Mouse (Mus musculus): Measurements from ENCODE around the gene Bcl2l12.
A peak's percentile ranks its signal among the peaks of the same experiment; 100 is the strongest.

Gene Bcl2l12

DNA sequence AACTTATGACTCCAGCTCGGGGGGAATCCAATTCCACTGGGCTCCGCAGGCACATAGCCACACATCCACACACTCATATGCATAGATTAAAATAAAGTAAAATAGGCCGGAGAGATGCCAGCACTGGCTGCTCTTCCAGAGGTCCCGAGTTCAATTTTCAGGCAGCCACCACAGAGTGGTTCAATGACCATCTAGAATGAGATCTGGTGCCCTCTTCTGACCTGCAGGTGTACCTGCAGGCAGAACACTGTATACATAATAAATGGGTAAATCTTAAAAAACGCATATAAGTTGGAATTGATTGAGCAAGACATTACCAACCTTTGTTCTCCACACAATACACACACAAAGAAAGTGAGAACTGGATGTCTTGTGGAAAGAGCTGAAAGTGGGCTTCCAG lies 42.9 kb downstream of the Bcl2l12 start:
- DNase-seq: no peak

DNA sequence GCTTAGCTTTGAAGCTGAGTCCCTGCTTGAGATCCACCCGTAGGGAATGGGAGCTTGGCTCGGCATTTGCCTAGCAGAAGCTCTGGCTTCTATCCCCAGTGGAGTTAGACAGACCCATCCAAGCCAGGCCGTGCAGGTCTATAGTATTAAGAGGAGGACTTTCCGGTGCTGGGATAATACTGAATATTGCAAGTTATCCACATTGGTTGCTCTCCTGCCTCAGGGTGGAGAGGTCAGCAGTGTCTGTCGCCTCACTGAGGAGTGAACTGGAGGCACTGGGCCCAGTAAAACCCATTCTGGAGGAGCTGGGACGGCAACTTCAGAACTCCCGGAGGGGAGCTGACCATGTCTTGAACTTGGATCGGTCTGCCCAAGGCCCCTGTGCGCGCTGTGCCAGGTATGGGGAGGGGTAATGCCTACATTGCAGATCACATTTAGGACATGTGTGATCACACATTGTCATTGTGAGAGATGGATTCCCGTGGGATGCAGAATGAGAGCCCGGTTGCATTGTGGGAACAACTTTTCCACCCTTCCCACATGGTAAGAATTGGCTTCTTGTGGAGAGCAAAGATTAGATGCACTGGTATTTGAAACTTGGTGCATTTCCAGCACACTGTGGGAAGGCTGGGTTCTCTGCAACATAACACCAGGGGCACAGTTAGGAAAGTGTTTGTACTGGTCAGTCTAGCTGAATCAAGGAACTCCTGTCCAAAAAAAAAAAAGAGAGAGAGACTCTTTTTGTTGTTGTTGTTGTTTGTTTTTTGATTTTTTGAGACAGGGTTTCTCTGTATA lies 44.2 kb downstream of the Bcl2l12 start:
- DNase-seq: no peak

DNA sequence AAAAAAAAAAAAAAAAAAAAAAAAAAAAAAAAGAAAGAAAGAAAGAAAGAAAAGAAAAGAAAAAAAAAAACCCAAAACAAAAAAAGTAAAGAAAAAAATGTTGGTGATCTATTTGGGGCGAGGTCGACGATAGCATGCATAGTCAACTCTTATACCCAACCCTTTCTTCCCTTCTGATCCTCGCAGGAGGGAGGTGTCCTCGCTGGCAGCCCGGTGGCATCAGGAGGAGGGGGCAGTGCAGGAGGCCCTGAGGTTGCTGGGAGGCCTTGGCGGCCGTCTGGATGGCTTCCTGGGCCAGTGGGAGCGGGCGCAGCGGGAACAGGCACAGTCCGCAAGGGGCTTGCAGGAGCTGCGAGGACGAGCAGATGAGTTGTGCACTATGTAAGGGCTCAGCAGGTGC lies 45.0 kb downstream of the Bcl2l12 start:
- DNase-seq: no peak

DNA sequence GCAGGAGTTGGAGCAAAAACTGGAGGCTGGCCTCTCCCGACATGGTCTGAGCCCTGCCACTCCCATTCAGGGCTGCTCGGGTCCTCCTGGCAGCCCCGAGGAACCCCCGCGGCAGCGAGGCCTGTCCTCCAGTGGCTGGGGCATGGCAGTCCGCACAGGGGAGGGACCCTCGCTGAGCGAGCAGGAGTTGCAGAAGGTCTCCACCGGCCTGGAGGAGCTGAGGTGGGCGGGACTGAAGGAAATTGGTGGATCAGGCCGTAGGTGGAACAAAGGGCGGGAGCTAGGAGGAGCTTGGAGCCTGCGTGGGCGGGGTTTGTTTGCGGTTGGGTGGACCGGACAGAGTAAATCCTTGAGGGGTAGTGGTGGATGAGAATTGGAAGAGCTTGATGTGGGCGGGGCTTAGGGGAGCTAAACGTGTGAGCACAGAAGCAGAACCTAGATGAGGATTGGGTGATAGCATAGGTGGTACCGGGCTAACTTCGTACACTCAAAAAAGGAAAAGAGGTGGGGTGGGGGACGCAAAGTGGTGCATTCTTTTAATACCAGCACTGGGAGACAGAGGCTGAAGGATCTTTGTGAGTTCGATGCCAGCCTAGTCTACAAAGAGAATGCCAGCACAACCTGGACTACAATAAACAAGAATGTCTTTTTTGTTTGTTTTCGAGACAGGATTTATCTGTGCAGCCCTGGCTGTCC lies 45.8 kb downstream of the Bcl2l12 start:
- DNase-seq: peak; percentile 47

DNA sequence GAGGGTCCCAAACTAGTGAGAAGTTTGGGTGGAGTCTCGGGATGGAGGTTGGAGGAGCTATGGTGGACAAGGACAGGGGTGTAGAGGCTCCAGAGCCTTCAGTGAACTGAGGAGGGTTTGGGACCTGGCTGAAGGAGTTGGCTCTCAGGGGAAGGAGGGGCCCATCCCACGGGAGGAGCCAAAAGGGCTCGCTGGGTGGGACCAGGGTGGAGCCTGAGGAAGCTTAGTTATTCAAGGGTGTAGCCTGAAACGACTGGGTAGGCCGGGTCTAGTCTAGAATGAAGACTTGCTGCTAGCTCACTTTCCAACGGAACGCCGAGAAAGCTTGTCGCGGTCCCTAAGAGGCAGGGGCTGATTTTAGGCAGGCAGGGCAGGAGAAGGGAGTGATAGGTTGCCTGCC lies 46.6 kb downstream of the Bcl2l12 start:
- DNase-seq: no peak

DNA sequence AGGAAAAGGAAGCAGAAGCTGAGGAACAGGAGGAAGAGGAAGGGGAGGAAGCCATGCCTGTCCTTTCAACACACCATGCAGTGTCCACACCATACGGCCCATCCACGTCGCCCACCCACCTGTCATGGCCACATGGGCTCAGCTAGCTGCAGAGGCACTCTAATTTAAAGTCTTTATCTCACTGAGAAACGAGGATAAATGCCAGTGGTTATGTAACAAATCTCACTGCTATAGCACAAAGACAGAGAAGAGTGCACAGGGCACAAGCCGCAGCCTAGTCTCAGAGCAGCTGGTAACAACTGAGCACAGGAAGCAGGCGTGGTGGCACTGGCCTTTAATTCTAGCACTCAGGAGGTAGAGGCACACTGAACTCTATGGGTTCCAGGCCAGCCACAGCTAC lies 48.6 kb downstream of the Bcl2l12 start:
- DNase-seq: no peak

DNA sequence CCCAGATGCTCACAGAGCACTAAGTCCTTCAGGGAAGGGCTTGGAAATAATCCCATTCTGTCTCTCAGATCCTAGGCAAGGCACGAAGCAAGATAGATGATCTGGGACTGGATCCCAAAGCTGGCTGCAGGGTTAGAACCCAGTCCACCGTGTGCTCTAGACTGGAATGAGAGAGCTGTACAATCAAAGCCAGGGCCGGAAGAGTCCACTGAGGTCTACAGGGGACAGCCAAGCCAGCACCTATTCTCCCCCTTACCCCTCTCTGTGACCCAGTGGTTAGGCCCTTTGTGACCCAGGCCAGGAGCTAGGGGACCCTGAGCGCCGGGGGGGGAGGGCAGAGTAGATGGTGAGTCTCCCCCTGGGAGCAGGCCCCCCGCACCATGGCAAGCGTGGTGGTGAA lies 55.6 kb downstream of the Bcl2l12 start, which contains the start of gene Tsks:
Tsks (plus strand) TSS at position 301 of the 400 bp plus-strand sequence.
- no peak for DNase-seq

All from thymus, postnatal 4 days (tissue).